Mouse (Mus musculus) ES-Bruce4 (cell line): Measurements from ENCODE around the gene Zfp36.

Experiments
- CTCF ChIP-seq: IDR thresholded peaks from one replicate; pipeline ENCODE4 v1.8.1; 2011; ENCODE audit warnings: low read depth, low read length
- EP300 ChIP-seq: IDR thresholded peaks from 2 replicates; pipeline ENCODE4 v1.6.1; 2011; ENCODE audit warnings: low read depth, low read length; ENCODE audit not compliant: insufficient read depth
- POLR2A ChIP-seq: IDR thresholded peaks from one replicate; pipeline ENCODE4 v1.8.1; 2011; ENCODE audit warnings: low read length; ENCODE audit not compliant: insufficient read depth

- TF ChIP-seq EP300 (no peak), POLR2A (no peak), CTCF (no peak)
Observed at GRCm38 (mm10) chr7:28385196-28385595, 5.1 kb upstream of the Zfp36 start.
